Mouse (Mus musculus): ENCODE measurements around the gene Gm3115.
"Not testable (repeated sequence)": the region's sequence is repeated elsewhere in the genome, so short reads cannot be mapped to it uniquely, and the experiment has no call there.

Gene Gm3115

GRCm38 (mm10) chr14:4083820-4084219, at the start of gene Gm3115:
Gene Gm3115, plus strand, starts transcription at chr14:4084120.
- not testable (repeated sequence) for DNase-seq (ENCODE audit: extremely low spot score, low read depth, low spot score)

GRCm38 (mm10) chr14:4110426-4110825, 26.5 kb downstream of the Gm3115 start, which contains the start of gene Gm8108:
Gene Gm8108, plus strand, starts transcription at chr14:4110526.
- peak; percentile 0 for DNase-seq (ENCODE audit: extremely low spot score, low read depth, low spot score)

- not testable (repeated sequence) for DNase-seq (ENCODE audit: extremely low spot score, low read depth, low spot score)
These were observed 57.7 kb downstream of the Gm3115 start for GRCm38 (mm10) chr14:4141646-4142045.

Data from hindlimb bud, embryonic 11.5 days (tissue).